Mouse (Mus musculus) layer of hippocampus, adult 2 months (tissue): Measurements from ENCODE around the gene Pibf1. TPM values are rescaled to one million over a fixed set of nuclear protein-coding genes. Genes with fewer than 3 reads are reported as not detected.

Source experiments
- DNase-seq, 2 experiments: peaks; one replicate each; pipeline ENCODE4 v3.0.0; 2022; ENCODE audit warnings: low spot score in 2 of 2
- H3K27ac ChIP-seq: fragments of 200-600 bp; 2 replicates; pipeline ENCODE4 v1.8.1; 2022
- H3K4me3 ChIP-seq: fragments of 200-600 bp; 2 replicates; pipeline ENCODE4 v1.8.1; 2022; ENCODE audit warnings: mild to moderate bottlenecking
- CTCF ChIP-seq: fragments of 200-600 bp; conservative IDR thresholded peaks from 2 replicates; pipeline ENCODE4 v1.8.1; 2022; ENCODE audit warnings: antibody characterized with exemption, mild to moderate bottlenecking, moderate library complexity
- total RNA-seq, 2 experiments: library from RNA; stranded (reverse); gene quantifications; 2 replicates each; pipeline ENCODE4 v1.2.3; 2021

The Pibf1 gene
- total RNA-seq, 2 experiments from 2014 or later: 14.1 to 15.5 TPM

DNA sequence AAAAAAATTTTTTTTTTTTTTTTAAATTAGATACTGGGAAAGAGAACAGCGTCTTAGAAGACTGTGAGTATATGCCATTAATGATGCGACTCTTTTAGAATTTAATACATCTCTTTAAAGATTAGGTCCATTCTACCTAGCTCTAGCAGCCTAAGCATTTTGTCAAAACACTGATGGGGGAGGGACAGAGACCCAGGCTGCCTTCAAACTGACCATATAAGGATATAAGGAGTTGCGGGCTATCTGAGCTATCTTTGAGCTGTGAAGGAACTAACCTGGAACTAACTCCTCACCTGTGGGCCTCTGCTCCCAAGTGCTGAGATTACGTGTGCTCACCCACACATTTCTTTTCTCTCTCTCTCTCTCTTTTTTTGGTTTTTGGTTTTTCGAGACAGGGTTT lies 193.0 kb downstream of the Pibf1 start:
- TF ChIP-seq CTCF: no peak
- Histone ChIP-seq H3K4me3 (no peak overlapping the region), H3K27ac (no peak overlapping the region)
- DNase-seq: no peak

DNA sequence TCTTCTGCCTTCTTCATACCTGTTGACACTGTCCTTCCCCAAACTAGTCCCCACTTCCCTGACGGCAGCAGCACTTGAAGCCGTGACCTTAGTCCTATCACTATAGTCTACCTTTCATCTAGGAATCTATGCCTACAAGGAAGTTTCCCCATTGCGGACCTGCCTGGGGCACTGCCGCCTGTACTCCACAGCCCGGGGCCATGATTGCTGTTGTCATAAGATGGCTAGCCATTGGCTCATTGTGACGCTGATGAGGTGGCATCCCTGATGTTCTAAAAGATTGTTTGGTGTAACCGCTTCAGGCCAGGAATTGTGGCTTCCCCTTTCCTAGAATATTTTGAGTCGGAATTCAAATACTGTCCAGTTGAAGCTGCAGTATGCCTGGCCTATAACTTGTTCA lies 195.2 kb downstream of the Pibf1 start:
- no peak for TF ChIP-seq CTCF
- DNase-seq: no peak
- Histone ChIP-seq H3K27ac (no peak overlapping the region), H3K4me3 (no peak overlapping the region)

DNA sequence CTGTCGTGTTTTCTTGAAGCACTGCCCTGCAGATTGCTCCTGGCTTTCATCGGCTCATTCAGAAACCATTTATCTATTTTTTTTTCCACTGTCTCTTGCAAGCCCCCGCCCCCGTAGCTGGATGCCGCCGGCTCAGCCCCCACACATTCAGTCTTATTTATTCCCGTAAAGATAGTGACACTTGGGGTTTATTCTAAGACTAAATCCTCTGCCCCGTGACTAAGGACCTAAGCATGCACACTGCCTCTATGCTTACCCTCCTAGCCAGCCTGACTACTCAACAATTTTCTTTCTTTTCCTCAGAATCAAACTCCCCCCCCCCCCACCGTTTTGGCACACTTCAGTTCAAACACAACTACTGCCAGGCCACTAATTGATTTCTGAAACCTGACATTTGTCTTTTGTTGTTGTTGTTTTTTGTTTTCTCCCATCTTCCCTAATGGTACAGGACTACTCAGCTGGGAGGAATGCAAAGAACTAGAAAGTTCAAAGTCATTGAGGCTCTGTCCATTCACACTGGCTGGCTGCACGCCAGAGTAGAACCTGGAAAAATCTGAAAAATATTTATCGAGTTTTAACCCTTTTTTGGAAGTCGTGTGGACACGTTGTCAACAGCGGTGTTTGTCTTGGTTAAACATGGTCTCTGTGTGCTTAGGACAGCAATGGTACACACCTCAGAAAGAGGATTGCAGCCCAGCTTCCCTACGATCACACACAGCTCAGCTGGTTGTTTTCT lies 196.6 kb downstream of the Pibf1 start:
- TF ChIP-seq CTCF: no peak
- no peak overlapping the region for H3K4me3 ChIP-seq
- no peak for DNase-seq
- no peak overlapping the region for H3K27ac ChIP-seq

DNA sequence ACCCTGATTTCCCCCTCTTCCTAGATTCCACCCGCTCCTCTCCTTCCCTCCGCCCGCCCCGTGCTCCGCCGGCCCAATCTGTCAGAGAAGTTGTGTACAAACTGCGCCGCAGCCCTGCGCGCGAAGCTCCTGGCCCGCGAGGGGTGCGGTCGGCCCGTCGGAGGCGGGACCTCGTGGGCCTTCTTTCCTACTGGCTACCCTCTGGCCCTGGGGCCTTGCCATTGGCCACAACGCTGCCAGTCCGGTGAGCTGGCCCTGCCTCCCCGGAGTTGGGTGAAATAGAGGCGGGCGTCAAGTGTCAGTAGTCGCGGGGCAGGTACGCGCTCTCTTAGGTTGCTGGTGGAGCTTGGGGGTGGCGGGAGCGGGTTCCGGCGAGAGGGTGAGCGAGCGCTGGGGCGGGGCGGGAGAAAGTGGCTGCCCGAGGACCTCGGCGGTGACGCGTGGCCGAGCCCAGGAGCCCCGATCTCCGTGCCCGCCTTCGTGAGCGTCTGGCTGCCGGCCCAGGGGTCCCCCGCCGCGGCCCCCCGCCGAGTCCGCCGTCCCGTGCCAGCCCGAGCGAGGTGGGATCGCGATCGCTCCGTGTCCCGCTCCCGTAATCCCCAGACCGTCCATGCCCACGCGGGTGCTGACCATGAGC lies 199.3 kb downstream of the Pibf1 start, which contains the start of gene Klf5:
TSS of gene Klf5 (plus strand) at position 307 of the 637 bp plus-strand sequence.
- H3K27ac ChIP-seq: peak within 1 kb of the TSS; percentile 76

DNA sequence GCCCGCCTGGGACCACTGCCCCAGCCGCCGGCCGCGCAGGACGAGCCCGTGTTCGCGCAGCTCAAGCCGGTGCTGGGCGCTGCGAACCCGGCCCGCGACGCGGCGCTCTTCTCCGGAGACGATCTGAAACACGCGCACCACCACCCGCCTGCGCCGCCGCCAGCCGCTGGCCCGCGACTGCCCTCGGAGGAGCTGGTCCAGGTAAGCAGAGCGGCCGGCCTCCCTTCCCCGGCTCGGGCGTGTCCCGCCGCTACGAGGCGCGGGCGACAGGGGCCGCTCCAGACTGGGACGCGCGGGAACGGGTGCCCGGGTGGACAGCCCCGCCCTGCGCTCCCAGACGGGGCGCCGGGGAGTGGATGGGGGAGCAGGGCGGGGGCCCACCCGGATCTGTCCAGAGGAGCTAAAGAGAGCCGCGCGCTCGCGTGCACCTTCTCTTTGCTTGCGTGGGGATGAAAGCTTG lies 199.8 kb downstream of the Pibf1 start:
- peak overlapping the region; percentile 80 for H3K4me3 ChIP-seq
- peak; percentile 15 to 37 for DNase-seq
- peak; percentile 54 for TF ChIP-seq CTCF
- peak overlapping the region; percentile 76 for H3K27ac ChIP-seq

More for the DNA sequence above, 199.3 kb downstream of the Pibf1 start, which contains the start of gene Klf5:
- DNase-seq: peak; percentile 90 to 91
- no peak for TF ChIP-seq CTCF
- peak within 1 kb of the TSS; percentile 80 for H3K4me3 ChIP-seq

DNA sequence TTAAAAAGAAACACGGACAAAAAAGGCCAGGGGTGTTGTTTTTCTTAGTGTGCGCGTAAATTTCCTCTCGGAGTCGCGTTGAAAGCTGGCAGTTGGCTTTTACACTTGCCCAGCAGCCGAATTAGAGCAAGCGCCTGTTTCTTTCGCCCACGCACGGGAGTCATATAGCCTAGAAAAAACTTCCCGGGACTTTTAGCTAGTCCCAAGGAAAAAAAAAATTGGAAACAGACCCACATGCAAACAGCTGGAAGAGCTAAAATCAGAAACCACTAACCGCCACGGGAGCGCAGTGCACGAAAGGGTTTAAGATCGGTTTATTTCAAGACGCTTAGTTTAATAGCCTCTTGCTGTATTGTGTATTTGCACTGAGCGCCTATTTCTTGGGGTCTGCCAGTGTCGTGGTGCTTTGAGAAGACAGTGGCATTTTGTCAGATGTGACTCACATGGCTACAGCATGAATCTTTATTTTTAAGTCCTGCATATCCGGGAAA lies 200.5 kb downstream of the Pibf1 start:
- Histone ChIP-seq H3K27ac (peak overlapping the region; percentile 76), H3K4me3 (peak overlapping the region; percentile 80)
- peak in 1 of 2 experiments; percentile 17 for DNase-seq
- TF ChIP-seq CTCF: no peak

DNA sequence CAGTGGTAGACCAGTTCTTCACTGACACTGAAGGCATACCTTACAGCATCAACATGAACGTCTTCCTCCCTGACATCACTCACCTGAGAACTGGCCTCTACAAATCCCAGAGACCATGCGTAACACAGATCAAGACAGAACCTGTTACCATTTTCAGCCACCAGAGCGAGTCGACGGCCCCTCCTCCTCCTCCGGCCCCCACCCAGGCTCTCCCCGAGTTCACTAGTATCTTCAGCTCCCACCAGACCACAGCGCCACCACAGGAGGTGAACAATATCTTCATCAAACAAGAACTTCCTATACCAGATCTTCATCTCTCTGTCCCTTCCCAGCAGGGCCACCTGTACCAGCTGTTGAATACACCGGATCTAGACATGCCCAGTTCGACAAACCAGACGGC lies 202.2 kb downstream of the Pibf1 start:
- DNase-seq: no peak
- Histone ChIP-seq H3K27ac (no peak overlapping the region), H3K4me3 (no peak overlapping the region)
- TF ChIP-seq CTCF: no peak

Other genes starting within 250 kb of the Pibf1 start
- 1 to 10 TPM; 2.1 TPM for gene Rpl36a-ps1, start 105.1 kb upstream of the Pibf1 start, total RNA-seq
- gene Mzt1, start 53.3 kb upstream of the Pibf1 start, total RNA-seq: 10 to 100 TPM; 65.4 to 76.2 TPM
- gene Bora, start 53.2 kb upstream of the Pibf1 start, total RNA-seq: 1 to 10 TPM; 2.5 to 3.5 TPM
- 10 to 100 TPM; 16.4 to 21.5 TPM for gene Dis3, start 346 bp downstream of the Pibf1 start, total RNA-seq
- gene Klf5, start 199.3 kb downstream of the Pibf1 start, total RNA-seq: 1 to 10 TPM; 6.7 to 7.4 TPM